In the genomic region with DNA sequence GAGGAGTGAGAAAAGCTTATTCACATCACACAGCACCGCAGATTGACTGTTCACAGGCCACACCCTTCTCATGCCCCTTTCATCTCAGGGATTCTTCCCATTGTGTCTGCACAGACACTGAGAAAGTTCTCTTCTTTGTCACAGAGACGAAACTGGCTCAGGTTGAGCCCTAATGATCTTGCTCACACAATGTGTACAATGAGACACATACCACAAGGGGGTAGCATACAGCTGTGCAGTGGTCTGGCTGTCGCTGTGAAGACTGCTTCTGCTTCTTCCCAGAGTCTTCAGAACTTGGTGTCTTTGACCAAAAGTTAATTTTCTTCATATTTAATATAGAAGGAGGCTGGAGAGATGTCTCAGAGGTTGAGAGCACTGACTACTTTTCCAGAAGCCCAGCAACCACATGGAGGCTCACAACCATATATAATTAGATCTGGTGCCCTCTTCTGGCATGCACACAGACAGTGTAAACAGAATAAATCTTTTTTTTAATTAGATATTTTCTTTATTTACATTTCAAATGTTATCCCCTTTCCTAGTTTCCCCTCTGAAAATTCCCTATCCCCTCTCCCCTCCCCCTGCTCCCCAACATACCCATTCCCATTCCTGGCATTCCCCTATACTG, we compare ENCODE assay signal across 8 mouse cellular contexts. TPM values are rescaled to one million over a fixed set of nuclear protein-coding genes. Genes with fewer than 3 reads are reported as not detected.
DNase-seq lines count a peak whose midpoint lies in the region; ATAC-seq lines count a peak whose summit lies in the region.

No protein-coding gene starts in this region.

- no peaks in the 10 kb centered on the region for H3K4me1 ChIP-seq in hindbrain, embryonic 12.5 days
- H3K4me1 ChIP-seq in stomach, embryonic 14.5 days (ENCODE audit: control insufficient read depth, insufficient read depth, low read length), result no peaks in the 10 kb centered on the region

- WGBS in hindbrain, embryonic 12.5 days, result 24% methylated on average over 3 of the region's 3 CpGs
- WGBS in stomach, embryonic 14.5 days, result 23% methylated on average over 3 of the region's 3 CpGs

- no peaks in the 10 kb centered on the region for H3K27me3 ChIP-seq in hindbrain, embryonic 12.5 days
- no peaks in the 10 kb centered on the region for H3K27me3 ChIP-seq in stomach, embryonic 14.5 days (ENCODE audit: control insufficient read depth, insufficient read depth, low read length)

- H3K4me2 ChIP-seq in hindbrain, embryonic 12.5 days (replicated peaks), result no peak overlapping the region
- H3K4me2 ChIP-seq in stomach, embryonic 14.5 days (replicated peaks; ENCODE audit: low read depth, low read length), result no peak overlapping the region

- H3K9ac ChIP-seq in hindbrain, embryonic 12.5 days, result no peak overlapping the region
- no peak overlapping the region for H3K9ac ChIP-seq in stomach, embryonic 14.5 days (replicated peaks; ENCODE audit: low read depth, low read length)

- peak; percentile 3 to 6 for DNase-seq in cerebellum, postnatal 10 days
- DNase-seq in cerebellum, postnatal 14 days, result no peak
- peak; percentile 55 for DNase-seq in 3T3-L1 (ENCODE audit: low read depth, low spot score)
- peak; percentile 88 for DNase-seq in ZHBTc4 (ENCODE audit: low read depth, low spot score)
- DNase-seq in lung, postnatal 10 days, result peak; percentile 18
- DNase-seq in gastrocnemius, postnatal 10 days, result no peak

- no peak overlapping the region for H3K27ac ChIP-seq in hindbrain, embryonic 12.5 days
- H3K27ac ChIP-seq in stomach, embryonic 14.5 days (ENCODE audit: low read length), result no peak overlapping the region

- no peaks in the 10 kb centered on the region for H3K9me3 ChIP-seq in hindbrain, embryonic 12.5 days (replicated peaks)
- no peaks in the 10 kb centered on the region for H3K9me3 ChIP-seq in stomach, embryonic 14.5 days (ENCODE audit: control insufficient read depth, low read depth, low read length)

- 0 out of 2 replicates have a peak, but pooled peaks have one; percentile 50 for ATAC-seq in hindbrain, embryonic 12.5 days (ENCODE audit: low FRiP score)
- 0 out of 2 replicates have a peak, but pooled peaks have one; percentile 49 for ATAC-seq in stomach, embryonic 14.5 days (ENCODE audit: insufficient number of reproducible peaks, insufficient read depth, low FRiP score, low read depth)

- no peaks in the 10 kb centered on the region for H3K36me3 ChIP-seq in hindbrain, embryonic 12.5 days
- no peaks in the 10 kb centered on the region for H3K36me3 ChIP-seq in stomach, embryonic 14.5 days (ENCODE audit: control insufficient read depth, insufficient read depth, low read length)

- H3K4me3 ChIP-seq in hindbrain, embryonic 12.5 days, result no peak overlapping the region
- no peak overlapping the region for H3K4me3 ChIP-seq in stomach, embryonic 14.5 days (ENCODE audit: low read depth, low read length)

RNA-seq across cellular contexts. Expression of a gene that starts 36.1 kb away (rescaled TPM):
- polyA plus RNA-seq in hindbrain, embryonic 12.5 days (2016; fragmentation: Nextera tagmentation; extraction: Ambion mirVana), result 1.8 and 2.4 TPM in 2 replicates
- 1.1 and 2.4 TPM in 2 replicates for polyA plus RNA-seq in stomach, embryonic 14.5 days (2014; fragmentation: Nextera tagmentation; extraction: Ambion mirVana)
- total RNA-seq in gastrocnemius, postnatal 10 days (2021), result under 1 TPM; 0.16 to 0.41 TPM

Comparison
In these comparisons a context has a peak if more than half of its experiments do, and no peak if none do; other contexts are left out.
1. DNase-seq: peak in cerebellum, postnatal 10 days (2 of 2), 3T3-L1 (single experiment), ZHBTc4 (single experiment) and lung, postnatal 10 days (single experiment); none in cerebellum, postnatal 14 days (0 of 2) and gastrocnemius, postnatal 10 days (single experiment).